Comparison of ENCODE assay signal across 8 mouse cellular contexts in genomic region chr2:121415591-121415990, GRCm38 (mm10). TPM values are rescaled to one million over a fixed set of nuclear protein-coding genes. Genes with fewer than 3 reads are reported as not detected.
DNase-seq lines count a peak whose midpoint lies in the region; ATAC-seq and TF ChIP-seq lines count a peak whose summit lies in the region.

No protein-coding gene starts in this region.

- intact Hi-C loops in heart, postnatal 25 days (cut with DNase I): no loop called here

- no peaks in the 10 kb centered on the region for H3K27me3 ChIP-seq in heart, embryonic 10.5 days (ENCODE audit: insufficient read depth, poor library complexity, severe bottlenecking)
- H3K27me3 ChIP-seq in ES-Bruce4 (ENCODE audit: control insufficient read depth, insufficient read depth, low read length, poor library complexity, severe bottlenecking): no peaks in the 10 kb centered on the region
- no peaks in the 10 kb centered on the region for H3K27me3 ChIP-seq in hindbrain, embryonic 11.5 days (ENCODE audit: control insufficient read depth, insufficient read depth, low read length)

- peaks cover 24% of the 10 kb centered on the region; the same call in 1 of the 2 replicates for H3K4me1 ChIP-seq in heart, embryonic 10.5 days
- no peaks in the 10 kb centered on the region for H3K4me1 ChIP-seq in ES-Bruce4 (ENCODE audit: control insufficient read depth, insufficient read depth, low read length)
- H3K4me1 ChIP-seq in hindbrain, embryonic 11.5 days (replicated peaks; ENCODE audit: control insufficient read depth, insufficient read depth, low read length): peaks cover 3% of the 10 kb centered on the region; the same call in 1 of the 2 replicates

- TF ChIP-seq CTCF in ES-Bruce4 (IDR thresholded peaks at IDR 0.05; ENCODE audit: low read depth, low read length): no peak

- H3K4me3 ChIP-seq in heart, embryonic 10.5 days: peak overlapping the region; percentile 99
- H3K4me3 ChIP-seq in ES-Bruce4 (ENCODE audit: low read depth, low read length) (no peak overlapping the region), macrophage (ENCODE audit: inconsistent target) (peak overlapping the region; percentile 79; the same call in 1 of the 2 replicates)
- H3K4me3 ChIP-seq in hindbrain, embryonic 11.5 days (ENCODE audit: low read depth, low read length): peak overlapping the region; percentile 80

- TF ChIP-seq POLR2A in ES-Bruce4 (IDR thresholded peaks at IDR 0.05; ENCODE audit: insufficient read depth, low read length): no peak

- no peak for ATAC-seq in hindbrain, embryonic 11.5 days (ENCODE audit: low FRiP score)

- 0 out of 2 replicates have a peak overlapping the region, but pooled peaks have one; percentile 96 for H3K9ac ChIP-seq in ES-Bruce4 (ENCODE audit: low read depth, poor library complexity, severe bottlenecking)
- peak overlapping the region; percentile 8; the same call in 1 of the 2 replicates for H3K9ac ChIP-seq in hindbrain, embryonic 11.5 days (ENCODE audit: low read depth, low read length)

- H3K36me3 ChIP-seq in heart, embryonic 10.5 days: peaks cover 40% of the 10 kb centered on the region
- H3K36me3 ChIP-seq in ES-Bruce4 (ENCODE audit: control insufficient read depth, insufficient read depth, low read length, poor library complexity, severe bottlenecking): peaks cover 40% of the 10 kb centered on the region
- no peaks in the 10 kb centered on the region for H3K36me3 ChIP-seq in hindbrain, embryonic 11.5 days (ENCODE audit: control insufficient read depth, insufficient read depth, low read length)
- 0 out of 2 replicates have a peak, but pooled peaks cover 12% of the 10 kb centered on the region for H3K36me3 ChIP-seq in macrophage (ENCODE audit: inconsistent target)

- TF ChIP-seq EP300 in ES-Bruce4 (IDR thresholded peaks at IDR 0.05; ENCODE audit: insufficient read depth, low read depth, low read length): no peak

- no peaks in the 10 kb centered on the region for H3K9me3 ChIP-seq in heart, embryonic 10.5 days
- H3K9me3 ChIP-seq in ES-Bruce4 (replicated peaks; ENCODE audit: control insufficient read depth, insufficient read depth, low read length, poor library complexity, severe bottlenecking): no peaks in the 10 kb centered on the region
- no peaks in the 10 kb centered on the region for H3K9me3 ChIP-seq in hindbrain, embryonic 11.5 days (ENCODE audit: control insufficient read depth, low read length)

- 78% methylated on average over 3 of the region's 3 CpGs for WGBS in heart, embryonic 10.5 days
- WGBS in hindbrain, embryonic 11.5 days: 87% methylated on average over 3 of the region's 3 CpGs
- WGBS in macrophage (ENCODE audit: missing documents): 94% methylated on average over 3 of the region's 3 CpGs

- H3K27ac ChIP-seq in heart, embryonic 10.5 days: no peak overlapping the region
- H3K27ac ChIP-seq in ES-Bruce4 (ENCODE audit: insufficient read depth, low read length) (no peak overlapping the region), macrophage (no peak overlapping the region)
- H3K27ac ChIP-seq in hindbrain, embryonic 11.5 days (ENCODE audit: low read depth, low read length): no peak overlapping the region

- peak overlapping the region; percentile 45 for H3K4me2 ChIP-seq in hindbrain, embryonic 11.5 days (replicated peaks; ENCODE audit: low read depth, low read length)

- no peak for DNase-seq in heart, embryonic 10.5 days (ENCODE audit: low spot score)
- no peak for DNase-seq in heart, postnatal 25 days (ENCODE audit: low spot score)
- no peak for DNase-seq in hindbrain, embryonic 11.5 days (ENCODE audit: low spot score)
- no peak for DNase-seq in layer of hippocampus, adult 9-10 months (ENCODE audit: low spot score)
- DNase-seq in gastrocnemius, postnatal 4 days (ENCODE audit: low spot score in 2 of 2): no peak
- DNase-seq in kidney, adult 8-10 months: no peak

- peaks cover 67% of the 10 kb centered on the region for H3K79me2 ChIP-seq in macrophage (ENCODE audit: inconsistent target)

RNA-seq across cellular contexts. Expression of gene Catsper2, which starts 2.0 kb away (rescaled TPM):
- polyA plus RNA-seq in heart, embryonic 10.5 days (2016; fragmentation: Nextera tagmentation; extraction: Ambion mirVana): 2.8 and 3.1 TPM in 2 replicates
- 1 to 10 TPM; 2.3 to 2.9 TPM for total RNA-seq in heart, postnatal 25 days (2021)
- polyA plus RNA-seq in ES-Bruce4 (2011; ENCODE audit: insufficient read depth, insufficient read length, low read depth, missing spikeins) (1.9 and 2.5 TPM in 2 replicates), macrophage (2018) (0.42 to 0.65 TPM (median 0.48 TPM) in 3 replicates)
- polyA plus RNA-seq in hindbrain, embryonic 11.5 days (2014; fragmentation: Nextera tagmentation; extraction: Ambion mirVana): 1.9 and 2.7 TPM in 2 replicates
- total RNA-seq in macrophage (2018; cell fraction: chromatin; rRNA removed): 10 to 100 TPM in 7 of 26 experiments, 1 to 10 TPM in 19; 2.1 to 14.0 (median 9.1) TPM
- total RNA-seq in macrophage (2018; cell fraction: cytosol; rRNA removed): 1 to 10 TPM in 2 of 26 experiments, under 1 TPM in 24; 0.24 to 1.4 (median 0.60) TPM
- total RNA-seq in macrophage (2018; cell fraction: nucleus; rRNA removed): 10 to 100 TPM in 1 of 26 experiments, 1 to 10 TPM in 24, under 1 TPM in 1; 0.96 to 11.5 (median 4.2) TPM
- 1 to 10 TPM; 3.1 to 4.0 TPM for total RNA-seq in gastrocnemius, postnatal 4 days (2021)

RNA-seq across cellular contexts. Expression of gene Pdia3, which starts 2.0 kb away (rescaled TPM):
- 736 and 829 TPM in 2 replicates for polyA plus RNA-seq in heart, embryonic 10.5 days (2016; fragmentation: Nextera tagmentation; extraction: Ambion mirVana)
- 100 to 1,000 TPM; 146 to 167 TPM for total RNA-seq in heart, postnatal 25 days (2021)
- 486 and 515 TPM in 2 replicates for polyA plus RNA-seq in ES-Bruce4 (2011; ENCODE audit: insufficient read depth, insufficient read length, low read depth, missing spikeins)
- 470 and 556 TPM in 2 replicates for polyA plus RNA-seq in hindbrain, embryonic 11.5 days (2014; fragmentation: Nextera tagmentation; extraction: Ambion mirVana)
- total RNA-seq in macrophage (2018; cell fraction: chromatin; rRNA removed): 100 to 1,000 TPM in 1 of 26 experiments, 10 to 100 TPM in 25; 19.4 to 107 (median 30.1) TPM
- total RNA-seq in macrophage (2018; cell fraction: cytosol; rRNA removed): 100 to 1,000 TPM; 239 to 423 (median 336) TPM
- 100 to 1,000 TPM in 25 of 26 experiments, 10 to 100 TPM in 1; 55.0 to 472 (median 280) TPM for total RNA-seq in macrophage (2018; cell fraction: nucleus; rRNA removed)
- 359 to 654 TPM (median 440 TPM) in 3 replicates for polyA plus RNA-seq in macrophage (2018)
- total RNA-seq in gastrocnemius, postnatal 4 days (2021): 100 to 1,000 TPM; 197 to 210 TPM

RNA-seq across cellular contexts. Expression of gene Ell3, which starts 28.5 kb away (rescaled TPM):
- 2.0 and 3.5 TPM in 2 replicates for polyA plus RNA-seq in heart, embryonic 10.5 days (2016; fragmentation: Nextera tagmentation; extraction: Ambion mirVana)
- total RNA-seq in heart, postnatal 25 days (2021): under 1 TPM in 1 of 2 experiments, not detected in 1; 0.14 TPM
- polyA plus RNA-seq in ES-Bruce4 (2011; ENCODE audit: insufficient read depth, insufficient read length, low read depth, missing spikeins): 16.2 and 18.1 TPM in 2 replicates
- polyA plus RNA-seq in hindbrain, embryonic 11.5 days (2014; fragmentation: Nextera tagmentation; extraction: Ambion mirVana): 3.1 and 3.7 TPM in 2 replicates
- total RNA-seq in macrophage (2018; cell fraction: chromatin; rRNA removed): 1 to 10 TPM in 20 of 26 experiments, under 1 TPM in 4, not detected in 2; 0.44 to 8.9 (median 1.8) TPM
- total RNA-seq in macrophage (2018; cell fraction: cytosol; rRNA removed): under 1 TPM in 15 of 26 experiments, not detected in 11; 0.06 to 0.15 (median 0.10) TPM
- total RNA-seq in macrophage (2018; cell fraction: nucleus; rRNA removed): 1 to 10 TPM in 12 of 26 experiments, under 1 TPM in 13, not detected in 1; 0.35 to 4.9 (median 0.96) TPM
- 0.10 to 0.13 TPM in 2 of 3 replicates, not detected in the other for polyA plus RNA-seq in macrophage (2018)
- under 1 TPM in 1 of 2 experiments, not detected in 1; 0.16 TPM for total RNA-seq in gastrocnemius, postnatal 4 days (2021)

RNA-seq across cellular contexts. Expression of gene Strc, which starts 28.6 kb away (rescaled TPM):
- not detected in 2 replicates for polyA plus RNA-seq in heart, embryonic 10.5 days (2016; fragmentation: Nextera tagmentation; extraction: Ambion mirVana)
- not detected for total RNA-seq in heart, postnatal 25 days (2021)
- not detected in 2 replicates for polyA plus RNA-seq in ES-Bruce4 (2011; ENCODE audit: insufficient read depth, insufficient read length, low read depth, missing spikeins)
- not detected in 2 replicates for polyA plus RNA-seq in hindbrain, embryonic 11.5 days (2014; fragmentation: Nextera tagmentation; extraction: Ambion mirVana)
- under 1 TPM in 11 of 26 experiments, not detected in 15; 0.10 to 0.43 (median 0.23) TPM for total RNA-seq in macrophage (2018; cell fraction: chromatin; rRNA removed)
- under 1 TPM in 2 of 26 experiments, not detected in 24; 0.04 to 0.05 TPM for total RNA-seq in macrophage (2018; cell fraction: cytosol; rRNA removed)
- total RNA-seq in macrophage (2018; cell fraction: nucleus; rRNA removed): not detected
- polyA plus RNA-seq in macrophage (2018): not detected in 3 replicates
- total RNA-seq in gastrocnemius, postnatal 4 days (2021): not detected

RNA-seq across cellular contexts. Expression of gene Serf2, which starts 33.4 kb away (rescaled TPM):
- 503 and 534 TPM in 2 replicates for polyA plus RNA-seq in heart, embryonic 10.5 days (2016; fragmentation: Nextera tagmentation; extraction: Ambion mirVana)
- 100 to 1,000 TPM; 392 to 395 TPM for total RNA-seq in heart, postnatal 25 days (2021)
- polyA plus RNA-seq in ES-Bruce4 (2011; ENCODE audit: insufficient read depth, insufficient read length, low read depth, missing spikeins) (367 and 428 TPM in 2 replicates), macrophage (2018) (394 to 858 TPM (median 784 TPM) in 3 replicates)
- 457 and 490 TPM in 2 replicates for polyA plus RNA-seq in hindbrain, embryonic 11.5 days (2014; fragmentation: Nextera tagmentation; extraction: Ambion mirVana)
- 100 to 1,000 TPM in 8 of 26 experiments, 10 to 100 TPM in 18; 22.2 to 154 (median 72.0) TPM for total RNA-seq in macrophage (2018; cell fraction: chromatin; rRNA removed)
- total RNA-seq in macrophage (2018; cell fraction: cytosol; rRNA removed): 100 to 1,000 TPM; 556 to 864 (median 617) TPM
- total RNA-seq in macrophage (2018; cell fraction: nucleus; rRNA removed): 100 to 1,000 TPM in 22 of 26 experiments, 10 to 100 TPM in 4; 82.9 to 281 (median 152) TPM
- 100 to 1,000 TPM; 381 to 422 TPM for total RNA-seq in gastrocnemius, postnatal 4 days (2021)
